25 mouse cellular contexts compared by ENCODE assay signal in the genomic region with DNA sequence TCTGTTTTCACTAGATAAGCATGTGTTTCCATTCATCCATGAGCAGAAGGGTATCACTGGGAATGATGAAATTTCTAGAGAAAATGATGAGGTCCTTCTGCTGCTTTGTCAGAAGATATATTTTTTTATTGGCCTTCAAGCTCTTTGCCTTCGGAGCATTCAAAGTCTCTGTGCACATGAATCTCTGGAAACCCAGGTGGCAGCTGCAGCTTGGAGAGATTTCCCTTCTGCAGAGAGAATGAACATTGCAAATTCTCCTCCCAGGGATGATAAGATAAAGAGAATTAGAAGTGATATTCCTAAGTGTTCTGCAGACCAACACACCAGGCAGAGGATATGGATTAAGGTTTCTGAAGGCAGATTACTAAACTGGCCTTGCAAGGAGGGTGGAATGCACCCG.
A peak's percentile ranks its signal among the peaks of the same experiment; 100 is the strongest.
DNase-seq lines count a peak whose midpoint lies in the region; ATAC-seq and TF ChIP-seq lines count a peak whose summit lies in the region.
"Had no signal": no experiment of that assay in that cellular context is flagged by ENCODE, and none has a peak within 500 bp of the region (broad histone marks: within the 10 kb centered on the region; RNA-seq: fewer than 3 reads in every experiment).

No protein-coding gene starts in this region.

- DNase-seq in heart, adult 18-20 months: peak; percentile 32 to 45
- DNase-seq in heart, embryonic 10.5 days (ENCODE audit: low spot score): no peak
- DNase-seq in lung, embryonic 14.5 days: peak; percentile 45
- DNase-seq in lung, postnatal 10 days: no peak
- peak; percentile 34 for DNase-seq in yolk sac, embryonic 10.5 days (ENCODE audit: low spot score)
- no peak for DNase-seq in forebrain, postnatal 0 days
- DNase-seq: adrenal gland, postnatal 10 days; adrenal gland, postnatal 36 days; B cell, adult 2 months; cerebellum, adult 18-20 months; cerebellum, adult 9-11 months; cerebellum, postnatal 25 days; gastrocnemius, postnatal 25 days; kidney, adult 11 months had no signal

- H3K4me3 ChIP-seq in heart, embryonic 10.5 days: no peak overlapping the region
- H3K4me3 ChIP-seq in lung, embryonic 14.5 days (ENCODE audit: low read depth, low read length): no peak overlapping the region
- H3K4me3 ChIP-seq in heart, embryonic 14.5 days (ENCODE audit: control insufficient read depth in 1 of 2, insufficient read depth in 1 of 2, low read depth in 1 of 2, low read length in 2 of 2): no peak overlapping the region
- H3K4me3 ChIP-seq in forebrain, postnatal 0 days (ENCODE audit: low read depth, low read length): no peak overlapping the region
- H3K4me3 ChIP-seq: embryonic facial prominence, embryonic 12.5 days; embryonic facial prominence, embryonic 15.5 days; hindbrain, embryonic 10.5 days; hindbrain, embryonic 13.5 days; intestine, embryonic 15.5 days had no signal

- no peak overlapping the region for H3K4me2 ChIP-seq in lung, embryonic 14.5 days
- peak overlapping the region; percentile 25; the same call in 1 of the 2 replicates for H3K4me2 ChIP-seq in heart, embryonic 14.5 days (ENCODE audit: low read length)
- H3K4me2 ChIP-seq in forebrain, postnatal 0 days (ENCODE audit: low read depth): no peak overlapping the region
- H3K4me2 ChIP-seq: embryonic facial prominence, embryonic 12.5 days; embryonic facial prominence, embryonic 15.5 days; hindbrain, embryonic 13.5 days; intestine, embryonic 15.5 days had no signal

- no peak overlapping the region for H3K9ac ChIP-seq in lung, embryonic 14.5 days
- no peak overlapping the region for H3K9ac ChIP-seq in heart, embryonic 14.5 days (ENCODE audit: low read length)
- no peak overlapping the region for H3K9ac ChIP-seq in forebrain, postnatal 0 days
- H3K9ac ChIP-seq: embryonic facial prominence, embryonic 12.5 days; embryonic facial prominence, embryonic 15.5 days; hindbrain, embryonic 13.5 days; intestine, embryonic 15.5 days had no signal

- no peak overlapping the region for H3K27ac ChIP-seq in heart, embryonic 10.5 days
- H3K27ac ChIP-seq in lung, embryonic 14.5 days (ENCODE audit: low read depth): peak overlapping the region; percentile 37; the same call in 1 of the 2 replicates
- H3K27ac ChIP-seq in heart, embryonic 14.5 days (replicated peaks in 1 of 2; ENCODE audit: control insufficient read depth in 1 of 2, insufficient read depth in 1 of 2, low read depth in 2 of 2, low read length in 2 of 2): no peak overlapping the region
- H3K27ac ChIP-seq in forebrain, postnatal 0 days (ENCODE audit: low read depth, low read length): no peak overlapping the region
- H3K27ac ChIP-seq: embryonic facial prominence, embryonic 12.5 days; embryonic facial prominence, embryonic 15.5 days; hindbrain, embryonic 10.5 days; hindbrain, embryonic 13.5 days; intestine, embryonic 15.5 days had no signal

- peaks cover 11% of the 10 kb centered on the region; the same call in 1 of the 2 replicates for H3K4me1 ChIP-seq in heart, embryonic 10.5 days
- H3K4me1 ChIP-seq in lung, embryonic 14.5 days (ENCODE audit: insufficient read depth): no peaks in the 10 kb centered on the region; the same call in 1 of the 2 replicates
- peaks cover 4 to 22% of the 10 kb centered on the region in 2 experiments for H3K4me1 ChIP-seq in heart, embryonic 14.5 days (ENCODE audit: control insufficient read depth in 2 of 2, insufficient read depth in 2 of 2, low read length in 2 of 2)
- no peaks in the 10 kb centered on the region for H3K4me1 ChIP-seq in forebrain, postnatal 0 days (ENCODE audit: insufficient read depth)
- H3K4me1 ChIP-seq: embryonic facial prominence, embryonic 12.5 days; embryonic facial prominence, embryonic 15.5 days; hindbrain, embryonic 10.5 days; hindbrain, embryonic 13.5 days; intestine, embryonic 15.5 days had no signal

- ATAC-seq in lung, embryonic 14.5 days (ENCODE audit: insufficient read depth): no peak
- ATAC-seq in heart, embryonic 14.5 days (ENCODE audit: insufficient number of reproducible peaks, insufficient read depth, low FRiP score, low read depth): no peak
- no peak for ATAC-seq in forebrain, postnatal 0 days
- ATAC-seq: forebrain, embryonic 14.5 days; hindbrain, embryonic 16.5 days; intestine, embryonic 15.5 days; Patski had no signal

- WGBS in heart, embryonic 10.5 days: 25% methylated on average over 2 of the region's 2 CpGs
- 31% methylated on average over 2 of the region's 2 CpGs for WGBS in lung, embryonic 14.5 days
- 22% methylated on average over 2 of the region's 2 CpGs for WGBS in heart, embryonic 14.5 days
- WGBS in forebrain, postnatal 0 days: 82% methylated on average over 2 of the region's 2 CpGs

- no peaks in the 10 kb centered on the region for H3K36me3 ChIP-seq in heart, embryonic 10.5 days
- H3K36me3 ChIP-seq in lung, embryonic 14.5 days (ENCODE audit: insufficient read depth): no peaks in the 10 kb centered on the region
- H3K36me3 ChIP-seq in heart, embryonic 14.5 days (ENCODE audit: control insufficient read depth, insufficient read depth, low read length): no peaks in the 10 kb centered on the region
- no peaks in the 10 kb centered on the region for H3K36me3 ChIP-seq in forebrain, postnatal 0 days (ENCODE audit: insufficient read depth)
- H3K36me3 ChIP-seq: embryonic facial prominence, embryonic 12.5 days; embryonic facial prominence, embryonic 15.5 days; G1E; hindbrain, embryonic 10.5 days; hindbrain, embryonic 13.5 days; intestine, embryonic 15.5 days had no signal

- H3K27me3 ChIP-seq in heart, embryonic 10.5 days (ENCODE audit: insufficient read depth, poor library complexity, severe bottlenecking): no peaks in the 10 kb centered on the region
- no peaks in the 10 kb centered on the region for H3K27me3 ChIP-seq in lung, embryonic 14.5 days (ENCODE audit: insufficient read depth, low read length)
- no peaks in the 10 kb centered on the region for H3K27me3 ChIP-seq in heart, embryonic 14.5 days (ENCODE audit: control insufficient read depth, insufficient read depth, low read length)
- H3K27me3 ChIP-seq in forebrain, postnatal 0 days (ENCODE audit: insufficient read depth, low read length): no peaks in the 10 kb centered on the region
- H3K27me3 ChIP-seq: CH12.LX; embryonic facial prominence, embryonic 12.5 days; embryonic facial prominence, embryonic 15.5 days; hindbrain, embryonic 13.5 days; intestine, embryonic 15.5 days; Patski had no signal

- no peaks in the 10 kb centered on the region for H3K9me3 ChIP-seq in heart, embryonic 10.5 days
- no peaks in the 10 kb centered on the region for H3K9me3 ChIP-seq in lung, embryonic 14.5 days (ENCODE audit: low read depth, low read length)
- no peaks in the 10 kb centered on the region for H3K9me3 ChIP-seq in heart, embryonic 14.5 days (ENCODE audit: control insufficient read depth, low read length)
- H3K9me3 ChIP-seq in forebrain, postnatal 0 days (ENCODE audit: low read length): no peaks in the 10 kb centered on the region
- H3K9me3 ChIP-seq: embryonic facial prominence, embryonic 12.5 days; embryonic facial prominence, embryonic 15.5 days; G1E; hindbrain, embryonic 10.5 days; hindbrain, embryonic 13.5 days; intestine, embryonic 15.5 days had no signal

- no peak for TF ChIP-seq CTCF in lung, embryonic 14.5 days (IDR thresholded peaks at IDR 0.05; ENCODE audit: low read depth)
- no peak for TF ChIP-seq CTCF in forebrain, postnatal 0 days (IDR thresholded peaks at IDR 0.05; ENCODE audit: low read depth)

Comparison
In these comparisons a context has a peak if more than half of its experiments do, and no peak if none do; other contexts are left out.
1. DNase-seq: peak in heart, adult 18-20 months (2 of 2), lung, embryonic 14.5 days (single experiment) and yolk sac, embryonic 10.5 days (single experiment); none in heart, embryonic 10.5 days (single experiment), lung, postnatal 10 days (single experiment) and forebrain, postnatal 0 days (single experiment).